8 mouse cellular contexts compared by ENCODE assay signal in genomic region chr7:25376556-25376955, GRCm38 (mm10). TPM values are rescaled to one million over a fixed set of nuclear protein-coding genes. Genes with fewer than 3 reads are reported as not detected.
A peak's percentile ranks its signal among the peaks of the same experiment; 100 is the strongest.
DNase-seq lines count a peak whose midpoint lies in the region; ATAC-seq lines count a peak whose summit lies in the region.

No protein-coding gene starts in this region.

- no peaks in the 10 kb centered on the region for H3K9me3 ChIP-seq in hindbrain, embryonic 14.5 days (ENCODE audit: control insufficient read depth, low read length)

- no peak overlapping the region for H3K27ac ChIP-seq in hindbrain, embryonic 14.5 days

- peak; percentile 68; the same call in 1 of the 2 replicates for ATAC-seq in hindbrain, embryonic 14.5 days (ENCODE audit: low FRiP score)

- 2% methylated on average over 17 of the region's 17 CpGs for whole genome bisulfite sequencing in hindbrain, embryonic 14.5 days

- peak overlapping the region; percentile 51 for H3K4me2 ChIP-seq in hindbrain, embryonic 14.5 days (replicated peaks)

- H3K4me1 ChIP-seq in hindbrain, embryonic 14.5 days (replicated peaks; ENCODE audit: control insufficient read depth, insufficient read depth, low read length) = peaks cover 11% of the 10 kb centered on the region; the same call in 1 of the 2 replicates

- DNase-seq in adrenal gland, adult 18-20 months (ENCODE audit: low spot score in 2 of 2) = peak; percentile 82 to 83
- peak; percentile 95 for DNase-seq in cerebellum, postnatal 25 days
- peak; percentile 91 to 95 for DNase-seq in frontal cortex, postnatal 25 days (ENCODE audit: low spot score in 2 of 2)
- peak; percentile 77 for DNase-seq in hindbrain, embryonic 14.5 days (ENCODE audit: low spot score)
- DNase-seq in layer of hippocampus, postnatal 36 days = peak; percentile 85 to 86
- peak; percentile 94 for DNase-seq in lung, postnatal 10 days
- DNase-seq in right cerebral cortex, adult 2 months (ENCODE audit: low spot score in 2 of 2) = peak; percentile 96 to 97
- DNase-seq in thymus, postnatal 25 days = no peak

- H3K4me3 ChIP-seq in hindbrain, embryonic 14.5 days (replicated peaks; ENCODE audit: low read length) = peak overlapping the region; percentile 30

- H3K36me3 ChIP-seq in hindbrain, embryonic 14.5 days (replicated peaks; ENCODE audit: control insufficient read depth, insufficient read depth) = peaks cover 14% of the 10 kb centered on the region

- H3K27me3 ChIP-seq in hindbrain, embryonic 14.5 days (ENCODE audit: control insufficient read depth, insufficient read depth, low read length) = peaks cover 5% of the 10 kb centered on the region; the same call in 1 of the 2 replicates

- peak overlapping the region; percentile 48 for H3K9ac ChIP-seq in hindbrain, embryonic 14.5 days

RNA-seq across cellular contexts. Expression of gene Cnfn, which starts 7.0 kb away (rescaled TPM):
- total RNA-seq in adrenal gland, adult 18-20 months (2021) = not detected
- polyA plus RNA-seq in hindbrain, embryonic 14.5 days (2014; fragmentation: Nextera tagmentation; extraction: Ambion mirVana) = not detected in 2 replicates
- total RNA-seq in layer of hippocampus, postnatal 36 days (2021) = not detected

RNA-seq across cellular contexts. Expression of gene Lipe, which starts 22.0 kb away (rescaled TPM):
- 100 to 1,000 TPM; 332 to 738 TPM for total RNA-seq in adrenal gland, adult 18-20 months (2021)
- 4.6 and 5.7 TPM in 2 replicates for polyA plus RNA-seq in hindbrain, embryonic 14.5 days (2014; fragmentation: Nextera tagmentation; extraction: Ambion mirVana)
- 10 to 100 TPM in 1 of 2 experiments, 1 to 10 TPM in 1; 7.3 to 10.4 TPM for total RNA-seq in layer of hippocampus, postnatal 36 days (2021)

RNA-seq across cellular contexts. Expression of gene Cxcl17, which starts 36.1 kb away (rescaled TPM):
- total RNA-seq in adrenal gland, adult 18-20 months (2021) = not detected
- 0.67 and 0.80 TPM in 2 replicates for polyA plus RNA-seq in hindbrain, embryonic 14.5 days (2014; fragmentation: Nextera tagmentation; extraction: Ambion mirVana)
- total RNA-seq in layer of hippocampus, postnatal 36 days (2021) = not detected

RNA-seq across cellular contexts. Expression of gene Megf8, which starts 59.6 kb away (rescaled TPM):
- 10 to 100 TPM; 37.8 to 47.0 TPM for total RNA-seq in adrenal gland, adult 18-20 months (2021)
- 22.0 and 23.8 TPM in 2 replicates for polyA plus RNA-seq in hindbrain, embryonic 14.5 days (2014; fragmentation: Nextera tagmentation; extraction: Ambion mirVana)
- 10 to 100 TPM; 95.3 to 95.9 TPM for total RNA-seq in layer of hippocampus, postnatal 36 days (2021)

Comparison
In these comparisons a context has a peak if more than half of its experiments do, and no peak if none do; other contexts are left out.
1. RNA of gene Lipe, which starts 22.0 kb away (total RNA-seq): 332 to 738 TPM in adrenal gland, adult 18-20 months; 7.3 to 10.4 TPM in layer of hippocampus, postnatal 36 days; every median in the first group is over 10 times any median in the second.